Mouse (Mus musculus) lung, postnatal 0 days (tissue): ENCODE measurements around the gene Msmo1. TPM values are rescaled to one million over a fixed set of nuclear protein-coding genes. Genes with fewer than 3 reads are reported as not detected.

ENCODE experiments used
- ATAC-seq: fragments of 200-750 bp; cut with Nextera tagmentation; 2 replicates; pipeline ENCODE4 v1.8.0; 2017; ENCODE audit warnings: moderate library complexity
- DNase-seq: peaks from one replicate; pipeline ENCODE4 v3.0.0-alpha.2; 2016; ENCODE audit warnings: low spot score
- H3K27ac ChIP-seq: fragments of 300-500 bp; sonication (generic); 2 replicates; pipeline ENCODE4 v1.5.1; 2014; ENCODE audit warnings: antibody characterized with exemption, mild to moderate bottlenecking, low read length, mixed read lengths
- H3K27me3 ChIP-seq: fragments of 300-500 bp; sonication (generic); replicated peaks from 2 replicates; pipeline ENCODE4 v1.6.1; 2014; ENCODE audit warnings: low read length, mixed read lengths; ENCODE audit not compliant: insufficient read depth
- H3K36me3 ChIP-seq: fragments of 300-500 bp; sonication (generic); 2 replicates; pipeline ENCODE4 v1.6.1; 2014; ENCODE audit warnings: low read length, mixed read lengths; ENCODE audit not compliant: insufficient read depth
- H3K4me1 ChIP-seq: fragments of 300-500 bp; sonication (generic); 2 replicates; pipeline ENCODE4 v1.6.1; 2014; ENCODE audit warnings: antibody characterized with exemption, low read depth, low read length, mixed read lengths; ENCODE audit not compliant: insufficient read depth
- H3K4me2 ChIP-seq: fragments of 300-500 bp; sonication (generic); replicated peaks from 2 replicates; pipeline ENCODE4 v1.6.1; 2014; ENCODE audit warnings: low read depth, mild to moderate bottlenecking, low read length, moderate library complexity, mixed read lengths
- H3K4me3 ChIP-seq: fragments of 300-500 bp; sonication (generic); 2 replicates; pipeline ENCODE4 v1.5.1; 2014; ENCODE audit warnings: low read depth, low read length
- H3K9ac ChIP-seq: fragments of 300-500 bp; sonication (generic); replicated peaks from 2 replicates; pipeline ENCODE4 v1.6.1; 2014; ENCODE audit warnings: low read depth, mild to moderate bottlenecking
- H3K9me3 ChIP-seq: fragments of 300-500 bp; sonication (generic); 2 replicates; pipeline ENCODE4 v1.6.1; 2016; ENCODE audit warnings: low read length, mixed read lengths
- CTCF ChIP-seq: IDR thresholded peaks from 2 replicates; pipeline ENCODE4 v1.5.1; 2016; ENCODE audit warnings: antibody characterized with exemption, mild to moderate bottlenecking
- EP300 ChIP-seq: IDR thresholded peaks from 2 replicates; pipeline ENCODE4 v1.6.1; 2016; ENCODE audit warnings: antibody characterized with exemption, mild to moderate bottlenecking, control low read depth
- WGBS: fragments of 180-500 bp; shearing (Covaris S2); extraction: QIAGEN DNeasy Blood & Tissue Kit; methylation state at CpG from one replicate; pipeline ENCODE4 v1.1.7; 2014; 5-methylcytosine and 5-hydroxymethylcytosine counted together
- polyA plus RNA-seq: library from polyadenylated mRNA; unstranded; fragments of >200 nt; fragmentation: Nextera tagmentation; extraction: Ambion mirVana; gene quantifications from 2 replicates; pipeline ENCODE4 v1.2.1, GENCODE M21; 2015

Msmo1 gene
- polyA plus RNA-seq, 1 experiment from 2014 or later = 83.1 TPM

DNA sequence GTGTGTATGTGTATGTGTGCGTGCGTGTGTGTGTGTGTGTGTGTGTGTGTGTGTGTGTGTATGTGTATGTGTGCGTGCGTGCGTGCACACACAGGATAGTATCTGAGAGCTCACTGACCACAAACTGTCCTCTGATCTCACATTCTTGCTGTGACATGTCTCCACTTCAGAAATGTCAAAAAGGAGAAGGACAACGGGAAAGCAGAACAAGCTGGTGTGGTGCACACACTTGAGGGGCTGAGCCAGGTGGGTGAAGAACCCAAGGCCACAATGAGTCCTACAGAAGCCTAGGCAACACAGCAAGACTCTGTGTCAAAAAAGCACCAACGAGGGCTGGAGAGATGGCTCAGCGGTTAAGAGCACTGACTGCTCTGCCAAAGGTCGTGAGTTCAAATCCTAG is 35.1 kb upstream of the Msmo1 start:
- ATAC-seq (no peak), DNase-seq (no peak)
- no peak overlapping the region for H3K4me3 ChIP-seq
- H3K9me3 ChIP-seq = no peaks in the 10 kb centered on the region
- no peaks in the 10 kb centered on the region for H3K36me3 ChIP-seq
- H3K9ac ChIP-seq = no peak overlapping the region
- H3K4me2 ChIP-seq = no peak overlapping the region
- H3K27me3 ChIP-seq = no peaks in the 10 kb centered on the region
- no peak overlapping the region for H3K27ac ChIP-seq
- WGBS = 88% methylated on average over 7 of the region's 9 CpGs
- no peaks in the 10 kb centered on the region for H3K4me1 ChIP-seq
- no peak for TF ChIP-seq EP300
- TF ChIP-seq CTCF = no peak

- no peak overlapping the region for H3K9ac ChIP-seq
- ATAC-seq (no peak), DNase-seq (no peak)
- TF ChIP-seq EP300 (no peak), CTCF (no peak)
- H3K4me1 ChIP-seq = no peaks in the 10 kb centered on the region
- 83% methylated on average over 9 of the region's 9 CpGs for WGBS
- H3K27ac ChIP-seq = no peak overlapping the region
- no peaks in the 10 kb centered on the region for H3K9me3 ChIP-seq
- H3K4me2 ChIP-seq = no peak overlapping the region
- no peak overlapping the region for H3K4me3 ChIP-seq
- no peaks in the 10 kb centered on the region for H3K27me3 ChIP-seq
- no peaks in the 10 kb centered on the region for H3K36me3 ChIP-seq
These were observed 33.5 kb upstream of the Msmo1 start for GRCm38 (mm10) chr8:64767047-64767446.

GRCm38 (mm10) chr8:64764075-64764474 is 30.5 kb upstream of the Msmo1 start:
- Histone ChIP-seq H3K27me3 (no peaks in the 10 kb centered on the region), H3K36me3 (no peaks in the 10 kb centered on the region), H3K9ac (no peak overlapping the region), H3K4me1 (no peaks in the 10 kb centered on the region), H3K9me3 (no peaks in the 10 kb centered on the region), H3K4me2 (no peak overlapping the region), H3K4me3 (no peak overlapping the region), H3K27ac (no peak overlapping the region)
- no peak for DNase-seq
- TF ChIP-seq CTCF = no peak
- TF ChIP-seq EP300 = no peak
- no peak for ATAC-seq
- WGBS = 53% methylated on average over 9 of the region's 9 CpGs

DNA sequence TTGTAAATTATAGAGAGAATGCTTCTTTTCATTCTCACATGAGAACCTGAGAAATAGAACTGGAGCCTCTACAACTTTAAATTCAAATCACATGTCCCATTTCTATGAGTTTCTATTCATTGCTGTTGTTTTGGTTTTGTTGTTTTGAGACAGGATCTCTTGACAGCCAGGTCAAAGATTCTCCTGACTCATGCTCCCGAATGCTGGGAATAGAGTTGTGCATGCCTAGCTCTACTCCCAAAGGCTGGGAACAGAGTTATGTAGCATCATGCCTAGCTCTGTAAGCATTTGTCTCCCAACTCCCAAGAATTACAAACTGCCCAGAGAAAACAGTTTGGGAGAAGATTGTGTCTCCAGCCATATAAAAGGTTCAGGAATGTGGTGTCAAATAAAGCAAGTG is 29.2 kb upstream of the Msmo1 start:
- ATAC-seq (no peak), DNase-seq (no peak)
- no peak overlapping the region for H3K9ac ChIP-seq
- H3K4me2 ChIP-seq = no peak overlapping the region
- no peaks in the 10 kb centered on the region for H3K9me3 ChIP-seq
- no peak for TF ChIP-seq CTCF
- no peak for TF ChIP-seq EP300
- H3K27ac ChIP-seq = no peak overlapping the region
- no peaks in the 10 kb centered on the region for H3K4me1 ChIP-seq
- H3K4me3 ChIP-seq = no peak overlapping the region
- no peaks in the 10 kb centered on the region; the same call in 1 of the 2 replicates for H3K36me3 ChIP-seq
- WGBS = 77% methylated on average over 1 of the region's 1 CpGs
- no peaks in the 10 kb centered on the region for H3K27me3 ChIP-seq

DNA sequence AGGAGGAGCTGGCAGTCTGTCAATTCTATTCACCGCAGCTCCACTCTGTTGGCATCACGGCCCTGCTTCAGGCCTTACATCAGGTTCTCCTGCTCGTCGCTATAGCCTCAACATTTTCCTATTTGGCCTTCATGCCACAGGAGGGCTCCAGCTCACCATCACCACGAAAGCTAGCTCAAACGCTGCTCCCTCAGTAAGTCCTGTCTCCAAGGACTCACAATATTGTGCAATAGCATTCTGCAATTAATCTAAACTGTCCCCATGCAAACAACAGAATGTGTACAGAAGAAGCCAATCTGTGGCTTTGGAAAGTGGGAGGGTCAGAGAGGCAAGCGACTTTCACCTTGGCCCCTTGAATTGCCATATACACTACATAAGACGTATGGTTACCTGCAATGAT is 27.8 kb upstream of the Msmo1 start:
- 65% methylated on average over 8 of the region's 8 CpGs for WGBS
- ATAC-seq = peak; percentile 73

DNA sequence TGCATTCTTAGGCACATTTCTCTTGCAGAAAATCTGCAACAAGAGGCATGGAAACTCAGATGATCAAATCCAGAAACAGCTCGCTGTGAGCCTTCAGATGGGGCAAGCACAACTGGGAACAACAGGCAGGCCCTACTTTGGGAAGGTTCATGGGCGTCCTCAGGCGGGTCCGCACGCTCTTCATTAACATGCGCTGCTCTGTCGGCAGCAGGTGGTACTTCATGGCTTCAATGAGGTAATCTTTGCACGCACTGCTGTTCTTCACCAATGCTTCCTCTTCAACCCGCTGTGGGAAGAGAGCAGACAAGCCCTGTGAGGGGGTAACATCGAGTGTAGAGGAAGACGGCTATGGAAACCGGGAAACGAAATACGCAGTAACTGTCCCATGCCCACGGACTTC is 24.4 kb upstream of the Msmo1 start:
- WGBS = 94% methylated on average over 15 of the region's 15 CpGs
- no peaks in the 10 kb centered on the region for H3K4me1 ChIP-seq
- no peak overlapping the region for H3K4me3 ChIP-seq
- no peak for ATAC-seq
- H3K9me3 ChIP-seq = no peaks in the 10 kb centered on the region
- no peaks in the 10 kb centered on the region for H3K27me3 ChIP-seq
- H3K36me3 ChIP-seq = peaks cover 8% of the 10 kb centered on the region
- H3K9ac ChIP-seq = no peak overlapping the region
- DNase-seq = no peak
- H3K4me2 ChIP-seq = no peak overlapping the region
- TF ChIP-seq CTCF = no peak
- no peak for TF ChIP-seq EP300
- H3K27ac ChIP-seq = no peak overlapping the region

More for the DNA sequence above, 27.8 kb upstream of the Msmo1 start:
- H3K36me3 ChIP-seq = no peaks in the 10 kb centered on the region; the same call in 1 of the 2 replicates
- peak; percentile 64 for DNase-seq
- no peak overlapping the region for H3K4me3 ChIP-seq
- no peak overlapping the region for H3K27ac ChIP-seq
- no peaks in the 10 kb centered on the region for H3K4me1 ChIP-seq
- TF ChIP-seq CTCF (peak; percentile 73), EP300 (no peak)
- no peaks in the 10 kb centered on the region for H3K9me3 ChIP-seq
- H3K27me3 ChIP-seq = no peaks in the 10 kb centered on the region
- no peak overlapping the region for H3K4me2 ChIP-seq
- H3K9ac ChIP-seq = no peak overlapping the region
